ENCODE assay signal across 8 mouse cellular contexts in the genomic region with DNA sequence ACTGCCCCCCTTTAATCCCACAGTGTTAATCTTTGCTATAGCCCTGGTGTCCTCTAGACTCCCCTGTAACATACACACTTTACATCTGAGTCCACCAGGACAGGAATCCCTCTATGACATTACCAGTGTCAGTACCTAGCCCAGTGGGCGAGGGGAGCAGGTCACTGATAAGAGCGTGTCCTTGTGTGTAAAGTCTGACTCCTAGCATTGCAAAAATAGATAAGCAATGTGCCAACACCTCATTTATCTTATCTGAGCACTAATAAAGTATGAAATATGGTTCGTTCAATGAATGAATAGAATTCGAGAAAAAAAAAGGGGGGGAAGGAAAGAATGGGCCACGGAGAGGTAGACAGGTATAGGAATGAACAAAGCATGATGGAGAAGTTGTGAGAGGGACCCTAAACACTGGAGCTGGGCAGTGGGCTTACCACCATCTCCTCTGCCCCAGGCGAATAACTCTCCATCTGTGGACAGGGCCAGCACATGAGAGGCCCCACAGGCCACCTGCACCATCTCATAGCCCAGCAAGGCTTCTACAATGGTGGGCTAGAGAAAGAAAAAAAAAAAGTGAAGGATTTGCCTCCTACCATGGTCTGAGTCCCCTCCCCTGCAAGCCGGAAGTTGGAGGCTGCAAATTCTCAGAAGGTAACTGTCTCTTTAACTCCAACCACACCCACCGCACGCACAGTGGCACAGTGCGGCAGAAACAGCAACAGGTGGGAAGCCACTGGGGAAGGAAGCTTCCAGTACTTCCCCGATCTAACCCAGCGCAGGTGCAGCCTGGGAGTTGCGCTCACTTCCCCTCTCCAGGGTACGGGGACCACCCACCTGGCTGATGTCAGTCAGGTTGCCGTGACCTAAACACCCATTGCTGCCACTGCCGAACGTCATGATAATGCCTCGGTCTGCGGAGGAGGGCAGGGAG. TPM values are rescaled to one million over a fixed set of nuclear protein-coding genes. Genes with fewer than 3 reads are reported as not detected.
A peak's percentile ranks its signal among the peaks of the same experiment; 100 is the strongest.
DNase-seq lines count a peak whose midpoint lies in the region; ATAC-seq and TF ChIP-seq lines count a peak whose summit lies in the region.
"Had no signal": no experiment of that assay in that cellular context is flagged by ENCODE, and none has a peak within 500 bp of the region (broad histone marks: within the 10 kb centered on the region; RNA-seq: fewer than 3 reads in every experiment).

No protein-coding gene starts in this region.

- WGBS in forebrain, embryonic 10.5 days: 56% methylated on average over 19 of the region's 19 CpGs

- peaks cover 86% of the 10 kb centered on the region for H3K4me1 ChIP-seq in G1E (ENCODE audit: insufficient read depth, low read depth, low read length)
- peaks cover 33% of the 10 kb centered on the region for H3K4me1 ChIP-seq in forebrain, embryonic 10.5 days

- no peaks in the 10 kb centered on the region for H3K27me3 ChIP-seq in G1E (ENCODE audit: insufficient read depth, low read length)
- H3K27me3 ChIP-seq in forebrain, embryonic 10.5 days (ENCODE audit: poor library complexity, severe bottlenecking): peaks cover 17% of the 10 kb centered on the region
- H3K27me3 ChIP-seq: neural tube, embryonic 13.5 days had no signal

- peak; percentile 80 for ATAC-seq in CD4-positive, CD25-positive, alpha-beta regulatory T cell, adult 4 months
- ATAC-seq in G1E (ENCODE audit: extremely low read depth, insufficient number of reproducible peaks, low FRiP score, poor library complexity, severe bottlenecking): peak; percentile 73

- TF ChIP-seq CTCF in G1E (IDR thresholded peaks at IDR 0.05; ENCODE audit: low read depth, low read length): no peak

- H3K36me3 ChIP-seq in G1E (replicated peaks): peaks cover 45% of the 10 kb centered on the region
- H3K36me3 ChIP-seq in forebrain, embryonic 10.5 days (replicated peaks): peaks cover 14% of the 10 kb centered on the region
- H3K36me3 ChIP-seq: neural tube, embryonic 13.5 days had no signal

- H3K27ac ChIP-seq in forebrain, embryonic 10.5 days: no peak overlapping the region
- H3K27ac ChIP-seq: neural tube, embryonic 13.5 days had no signal

- peak; percentile 80 for DNase-seq in G1E (ENCODE audit: low spot score)
- DNase-seq in kidney, postnatal 25 days: peak; percentile 43 to 63
- DNase-seq in spleen, adult 18-20 months: peak; percentile 58 to 64
- DNase-seq in forebrain, embryonic 10.5 days (ENCODE audit: extremely low spot score, low spot score): no peak
- no peak for DNase-seq in embryo, embryonic 11 days
- DNase-seq in frontal cortex, postnatal 10 days (ENCODE audit: low spot score in 2 of 2): no peak

- 0 out of 2 replicates have a peak, but pooled peaks cover 2% of the 10 kb centered on the region for H3K9me3 ChIP-seq in G1E (replicated peaks)
- no peaks in the 10 kb centered on the region for H3K9me3 ChIP-seq in forebrain, embryonic 10.5 days
- H3K9me3 ChIP-seq: neural tube, embryonic 13.5 days had no signal

- H3K4me3 ChIP-seq in G1E (ENCODE audit: low read depth, low read length): peak overlapping the region; percentile 71
- no peak overlapping the region for H3K4me3 ChIP-seq in forebrain, embryonic 10.5 days
- H3K4me3 ChIP-seq: neural tube, embryonic 13.5 days had no signal

RNA-seq across cellular contexts. Expression of a gene that starts 3.4 kb away (rescaled TPM):
- polyA plus RNA-seq in CD4-positive, CD25-positive, alpha-beta regulatory T cell, adult 4 months (2017; shearing (Covaris generic)): 1 to 10 TPM; 3.3 to 6.7 TPM
- total RNA-seq in G1E (2014; fragmentation: Nextera tagmentation): 26.2 and 42.8 TPM in 2 replicates
- 7.0 and 9.2 TPM in 2 replicates for total RNA-seq in G1E (2017)
- polyA plus RNA-seq in G1E (2012): 53.0 and 74.4 TPM in 2 replicates
- 97.6 and 104 TPM in 2 replicates for polyA plus RNA-seq in forebrain, embryonic 10.5 days (2016; fragmentation: Nextera tagmentation; extraction: Ambion mirVana)

RNA-seq across cellular contexts. Expression of a gene that starts 7.7 kb away (rescaled TPM):
- 10 to 100 TPM; 10.4 to 12.2 TPM for polyA plus RNA-seq in CD4-positive, CD25-positive, alpha-beta regulatory T cell, adult 4 months (2017; shearing (Covaris generic))
- total RNA-seq in G1E (2014; fragmentation: Nextera tagmentation): 7.8 and 14.8 TPM in 2 replicates
- 7.8 and 9.9 TPM in 2 replicates for total RNA-seq in G1E (2017)
- polyA plus RNA-seq in G1E (2012): 7.3 and 8.5 TPM in 2 replicates
- polyA plus RNA-seq in forebrain, embryonic 10.5 days (2016; fragmentation: Nextera tagmentation; extraction: Ambion mirVana): 10.6 and 11.7 TPM in 2 replicates

RNA-seq across cellular contexts. Expression of a gene that starts 7.7 kb away (rescaled TPM):
- 1 to 10 TPM; 2.9 to 3.6 TPM for polyA plus RNA-seq in CD4-positive, CD25-positive, alpha-beta regulatory T cell, adult 4 months (2017; shearing (Covaris generic))
- total RNA-seq in G1E (2014; fragmentation: Nextera tagmentation) (14.7 and 15.5 TPM in 2 replicates), G1E (2017) (6.7 TPM in 2 replicates)
- polyA plus RNA-seq in G1E (2012): 47.8 and 59.3 TPM in 2 replicates
- 10.0 and 11.3 TPM in 2 replicates for polyA plus RNA-seq in forebrain, embryonic 10.5 days (2016; fragmentation: Nextera tagmentation; extraction: Ambion mirVana)

RNA-seq across cellular contexts. Expression of a gene that starts 14.6 kb away (rescaled TPM):
- polyA plus RNA-seq in CD4-positive, CD25-positive, alpha-beta regulatory T cell, adult 4 months (2017; shearing (Covaris generic)): 1,000 to 10,000 TPM; 3,408 to 3,991 TPM
- 1,467 and 1,695 TPM in 2 replicates for total RNA-seq in G1E (2014; fragmentation: Nextera tagmentation)
- 2,502 and 2,557 TPM in 2 replicates for total RNA-seq in G1E (2017)
- polyA plus RNA-seq in G1E (2012): 844 and 2,130 TPM in 2 replicates
- 1,073 and 1,096 TPM in 2 replicates for polyA plus RNA-seq in forebrain, embryonic 10.5 days (2016; fragmentation: Nextera tagmentation; extraction: Ambion mirVana)

RNA-seq across cellular contexts. Expression of a gene that starts 19.4 kb away (rescaled TPM):
- not detected for polyA plus RNA-seq in CD4-positive, CD25-positive, alpha-beta regulatory T cell, adult 4 months (2017; shearing (Covaris generic))
- 0.60 TPM in 1 of 2 replicates, not detected in the other for total RNA-seq in G1E (2014; fragmentation: Nextera tagmentation)
- total RNA-seq in G1E (2017): not detected in 2 replicates
- polyA plus RNA-seq in G1E (2012): 0.52 and 0.95 TPM in 2 replicates
- polyA plus RNA-seq in forebrain, embryonic 10.5 days (2016; fragmentation: Nextera tagmentation; extraction: Ambion mirVana): 70.7 and 73.3 TPM in 2 replicates

Comparison
In these comparisons a context has a peak if more than half of its experiments do, and no peak if none do; other contexts are left out.
1. DNase-seq: peak in G1E (single experiment), kidney, postnatal 25 days (2 of 2) and spleen, adult 18-20 months (2 of 2); none in forebrain, embryonic 10.5 days (single experiment), embryo, embryonic 11 days (single experiment) and frontal cortex, postnatal 10 days (0 of 2).